Mouse (Mus musculus): Measurements from ENCODE around the gene Bfsp1.

Gene Bfsp1

GRCm38 (mm10) chr2:143834082-143834481 lies 28.9 kb downstream of the Bfsp1 start:
- ChIA-PET CTCF (interaction anchor here in 1 of 4 experiments (0.7 kb wide), 1 partner anchor 289 kb away, joined by 13 read pairs; no protein-coding TSS in a partner anchor), POLR2A (interaction anchor here in 1 of 4 experiments (0.7 kb wide), 1 partner anchor 52 kb away, joined by 5 read pairs; no protein-coding TSS in a partner anchor)

DNA sequence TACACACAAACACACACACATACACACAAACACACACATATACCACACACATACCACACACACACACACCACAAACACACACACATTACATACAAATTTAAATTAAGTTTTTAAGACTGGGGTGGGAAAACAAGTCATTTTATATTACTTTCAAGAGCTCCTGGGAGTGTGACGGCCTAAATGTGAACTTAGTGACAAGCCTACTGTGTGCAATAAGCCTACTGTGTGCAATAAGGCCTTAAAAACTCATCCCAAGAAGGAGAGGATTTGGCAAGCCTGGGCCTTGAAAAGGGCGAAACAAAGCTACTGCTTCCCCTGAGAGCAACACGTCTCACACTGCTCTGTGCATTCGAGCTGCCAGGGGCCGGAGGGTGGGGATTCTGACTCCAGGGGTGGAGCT lies 30.3 kb downstream of the Bfsp1 start:
- ChIA-PET CTCF (no interaction called here), POLR2A (interaction anchor here in 1 of 4 experiments (0.5 to 1.7 kb wide), 2 partner anchors 83 to 386 kb away, joined by 3 to 5 read pairs; partner anchors contain the start of gene Dstn)

DNA sequence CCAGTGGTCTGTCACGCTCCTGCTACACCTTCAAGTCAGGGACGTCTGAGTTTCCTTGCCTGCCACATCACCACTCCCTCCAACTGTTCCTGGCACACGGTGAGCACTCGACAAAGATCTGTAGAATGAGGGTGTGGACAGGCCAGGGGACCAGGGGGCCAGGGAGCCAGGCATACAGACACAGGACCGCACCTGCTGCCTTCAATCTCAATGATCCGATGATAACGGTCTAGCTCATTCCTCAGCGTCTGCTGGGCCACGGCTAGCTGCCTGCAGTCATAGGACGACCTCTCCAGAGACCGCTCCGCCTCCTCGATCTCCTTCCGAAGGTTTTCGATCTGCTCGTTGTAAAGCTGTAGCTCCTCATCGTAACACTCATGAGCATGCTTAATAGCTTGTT lies 31.3 kb downstream of the Bfsp1 start:
- CTCF ChIA-PET, result interaction anchor here in 2 of 4 experiments (0.6 to 1.3 kb wide), 2 partner anchors 507 to 718 kb away, joined by 3 to 6 read pairs; no protein-coding TSS in a partner anchor
- POLR2A ChIA-PET, result interaction anchor here in 2 of 4 experiments (0.6 to 1.7 kb wide), 5 partner anchors 10 to 84 kb away, joined by 3 to 5 read pairs (median 3); partner anchors contain the start of gene Dstn (in 1 of the 2)

DNA sequence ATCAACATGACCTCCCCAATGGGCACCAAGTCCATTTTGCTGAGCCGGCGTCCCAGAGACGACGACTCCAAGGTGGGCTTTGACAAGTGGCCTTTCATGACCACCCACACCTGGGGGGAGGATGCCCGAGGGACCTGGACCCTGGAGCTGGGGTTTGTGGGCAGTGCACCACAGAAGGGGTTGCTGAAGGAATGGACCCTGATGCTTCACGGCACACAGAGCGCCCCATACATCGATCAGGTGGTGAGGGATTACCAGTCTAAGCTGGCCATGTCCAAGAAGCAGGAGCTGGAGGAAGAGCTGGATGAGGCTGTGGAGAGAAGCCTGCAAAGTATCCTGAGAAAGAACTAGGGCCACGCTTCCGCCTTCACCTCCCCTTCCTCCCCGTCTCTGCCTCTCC lies 49.5 kb downstream of the Bfsp1 start:
- CTCF ChIA-PET, result no interaction called here
- POLR2A ChIA-PET, result no interaction called here

DNA sequence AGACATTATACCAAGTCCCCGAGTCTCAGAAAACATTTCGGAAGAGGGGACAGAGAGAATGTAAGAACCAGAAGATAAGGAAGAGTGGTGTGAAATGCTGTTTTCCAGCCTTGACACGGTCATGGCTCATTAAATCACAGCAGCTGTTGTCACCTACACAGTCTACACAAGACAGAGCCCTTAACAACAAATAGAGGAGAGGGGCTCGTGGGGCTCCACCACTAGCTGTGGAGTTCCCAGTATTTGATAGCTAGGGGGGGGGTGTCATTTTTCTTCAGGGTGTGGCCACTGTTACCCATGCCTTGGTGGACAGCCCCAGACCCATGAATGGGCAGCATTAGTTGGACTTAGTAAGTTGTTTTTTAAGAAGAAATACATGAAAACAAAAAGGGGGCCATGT lies 50.7 kb downstream of the Bfsp1 start:
- ChIA-PET POLR2A (no interaction called here), CTCF (interaction anchor here in 1 of 4 experiments (0.6 kb wide), 1 partner anchor 131 kb away, joined by 3 read pairs; no protein-coding TSS in a partner anchor)

DNA sequence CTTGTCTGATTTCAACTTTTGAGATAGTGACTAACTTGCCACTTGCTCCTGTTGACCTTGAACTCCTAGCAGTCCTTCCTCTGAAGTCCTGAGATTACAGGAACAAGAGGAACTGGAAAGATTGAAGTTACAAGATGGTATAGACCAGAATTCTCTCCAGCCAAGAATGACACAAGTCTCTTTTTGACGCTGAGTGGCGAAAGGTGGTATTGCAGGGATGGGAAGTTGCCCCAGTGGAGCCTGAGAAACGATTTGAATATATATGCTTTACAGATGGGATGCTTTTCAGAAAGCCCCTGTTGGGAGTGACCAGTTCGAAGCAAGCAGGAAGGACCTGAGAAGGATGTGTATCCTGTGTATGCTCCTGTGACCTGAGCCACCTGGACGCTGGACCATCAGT lies 54.2 kb downstream of the Bfsp1 start:
- POLR2A ChIA-PET, result no interaction called here
- CTCF ChIA-PET, result interaction anchor here in 1 of 4 experiments (0.6 kb wide), 1 partner anchor 389 kb away, joined by 3 read pairs; no protein-coding TSS in a partner anchor

- ChIA-PET POLR2A (no interaction called here), CTCF (no interaction called here)
Measured at GRCm38 (mm10) chr2:143806924-143807664, 55.9 kb downstream of the Bfsp1 start.

GRCm38 (mm10) chr2:143806140-143806923 lies 56.6 kb downstream of the Bfsp1 start:
- CTCF ChIA-PET, result interaction anchor here in 1 of 4 experiments (0.6 kb wide), 1 partner anchor 524 kb away, joined by 4 read pairs; no protein-coding TSS in a partner anchor
- POLR2A ChIA-PET, result no interaction called here

GRCm38 (mm10) chr2:143801097-143801496 lies 61.9 kb downstream of the Bfsp1 start:
- ChIA-PET POLR2A (no interaction called here), CTCF (no interaction called here)

DNA sequence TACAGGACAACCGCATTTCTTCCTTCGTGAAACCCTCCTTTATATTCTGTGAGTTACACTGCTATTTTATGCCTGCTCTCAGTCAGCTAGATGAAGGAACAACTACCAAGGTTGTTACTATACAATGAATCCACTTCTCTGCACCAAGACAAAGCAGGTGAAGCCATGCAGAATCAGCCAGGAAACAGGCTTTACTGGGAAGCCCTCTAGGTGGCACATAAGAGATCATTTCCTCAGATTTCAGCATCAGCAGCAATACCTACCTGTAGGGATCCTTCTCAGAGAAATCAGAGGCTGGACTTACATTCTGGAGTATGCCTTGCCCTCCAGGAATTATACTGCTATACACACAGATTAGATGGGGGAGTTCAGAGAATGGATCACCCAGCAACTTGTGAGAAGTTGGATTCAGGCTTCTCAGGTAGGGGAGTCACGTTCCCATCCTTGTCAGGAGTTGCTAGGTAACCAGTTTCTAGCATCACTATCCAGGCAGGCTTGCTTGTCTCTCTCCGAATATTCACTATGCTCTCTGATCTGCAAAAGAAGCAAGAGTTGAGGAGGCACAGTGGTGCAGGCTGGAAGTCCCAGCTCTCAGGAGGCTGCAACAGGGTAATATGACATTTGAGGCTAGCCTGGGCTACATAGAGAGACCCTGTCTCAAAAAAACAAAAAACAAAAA lies 66.5 kb downstream of the Bfsp1 start:
- POLR2A ChIA-PET, result no interaction called here
- CTCF ChIA-PET, result no interaction called here

DNA sequence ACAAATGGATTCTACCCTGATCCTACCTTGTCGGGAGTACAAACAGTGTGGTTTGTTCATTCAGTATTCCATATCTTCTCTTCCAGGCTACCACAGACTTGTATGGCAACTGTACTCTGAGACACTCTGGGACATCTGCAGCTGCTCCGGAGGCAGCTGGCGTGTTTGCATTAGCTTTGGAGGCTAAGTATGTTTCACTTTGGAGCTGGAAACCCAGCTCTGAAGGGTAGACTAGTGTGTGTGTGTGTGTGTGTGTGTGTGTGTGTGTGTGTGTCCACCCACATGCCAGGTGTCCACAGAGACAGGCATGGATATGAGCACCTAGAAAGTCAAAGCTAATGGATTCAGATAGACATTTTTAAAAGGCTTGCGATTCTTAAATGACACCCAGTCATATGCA lies 67.1 kb downstream of the Bfsp1 start:
- POLR2A ChIA-PET, result no interaction called here
- CTCF ChIA-PET, result no interaction called here

GRCm38 (mm10) chr2:143789911-143790310 lies 73.1 kb downstream of the Bfsp1 start:
- ChIA-PET CTCF (no interaction called here), POLR2A (no interaction called here)

DNA sequence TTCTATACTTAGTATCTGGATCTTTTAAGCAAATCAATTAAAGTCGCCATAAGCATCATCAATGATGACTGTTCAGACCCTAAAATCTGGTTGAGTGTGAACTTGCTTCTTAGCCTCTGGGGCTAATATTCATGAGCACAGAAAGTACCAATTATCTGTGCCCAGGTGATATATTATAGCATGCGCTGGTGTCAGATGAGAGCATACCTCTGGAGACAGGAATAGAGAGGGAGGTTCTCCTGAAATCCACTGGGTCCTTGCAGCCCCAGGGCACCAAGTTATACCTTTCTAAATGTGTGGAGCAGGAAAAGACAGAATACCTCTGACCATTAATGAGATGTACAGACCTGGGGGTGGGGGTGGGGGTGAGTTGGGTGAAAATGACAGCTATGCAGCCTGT lies 82.7 kb downstream of the Bfsp1 start:
- ChIA-PET CTCF (no interaction called here), POLR2A (no interaction called here)

Measured in embryonic stem cell, embryonic (primary cell).